Mouse (Mus musculus): ENCODE measurements at regions not wholly inside any gene's neighbourhood (a gene's known extent, or its start where the extent isn't known, plus 50 kb on each side); places are given as distances from the start of the nearest gene placed in this dataset.

DNA sequence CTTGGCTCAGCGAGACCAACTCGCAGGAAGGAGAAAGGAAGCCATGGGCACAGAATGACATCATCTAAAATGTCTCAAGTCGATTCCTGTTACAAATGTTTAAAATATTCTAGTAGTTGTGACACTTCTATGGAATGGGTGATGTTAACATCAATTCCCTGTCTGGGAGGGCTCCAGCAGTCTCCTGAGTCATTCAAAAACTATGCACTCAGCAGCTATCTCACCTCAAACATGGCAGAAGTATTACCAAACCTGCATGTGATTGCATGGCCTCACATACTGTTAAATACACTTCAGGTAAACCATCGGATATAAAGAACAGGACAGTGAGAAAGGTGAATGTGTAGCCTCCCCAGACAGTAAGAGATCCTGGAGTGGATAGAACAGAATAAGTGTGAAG is 66.7 kb upstream of the Tnfaip3 start:
- TF ChIP-seq CTCF (IDR thresholded peaks at IDR 0.05; ENCODE audit: low read depth) (no peak), EP300 (IDR thresholded peaks at IDR 0.05; ENCODE audit: low read depth) (no peak)
